Mouse (Mus musculus) ES-Bruce4 (cell line): ENCODE results near the gene Trappc3. TPM values are rescaled to one million over a fixed set of nuclear protein-coding genes. Genes with fewer than 3 reads are reported as not detected.

Experiments used
- H3K27ac ChIP-seq: 2 replicates; pipeline ENCODE4 v1.5.1; 2012; ENCODE audit warnings: low read length, inconsistent platforms; ENCODE audit not compliant: insufficient read depth
- H3K27me3 ChIP-seq: 2 replicates; pipeline ENCODE4 v1.6.1; 2012; ENCODE audit warnings: mild to moderate bottlenecking, low read length, inconsistent platforms; ENCODE audit not compliant: control insufficient read depth, poor library complexity, insufficient read depth, severe bottlenecking
- H3K36me3 ChIP-seq: 2 replicates; pipeline ENCODE4 v1.6.1; 2012; ENCODE audit warnings: inconsistent platforms, mild to moderate bottlenecking, low read length, moderate library complexity; ENCODE audit not compliant: control insufficient read depth, poor library complexity, insufficient read depth, severe bottlenecking
- H3K4me1 ChIP-seq: one replicate; pipeline ENCODE4 v1.8.1; 2011; ENCODE audit warnings: low read length; ENCODE audit not compliant: control insufficient read depth, insufficient read depth
- H3K4me3 ChIP-seq: 2 replicates; pipeline ENCODE4 v1.5.1; 2011; ENCODE audit warnings: low read depth, mild to moderate bottlenecking, low read length
- H3K9ac ChIP-seq: 2 replicates; pipeline ENCODE4 v1.6.1; 2012; ENCODE audit warnings: low read depth, mild to moderate bottlenecking, inconsistent platforms; ENCODE audit not compliant: poor library complexity, severe bottlenecking
- H3K9me3 ChIP-seq: replicated peaks from 2 replicates; pipeline ENCODE4 v1.6.1; 2012; ENCODE audit warnings: mild to moderate bottlenecking, low read length, inconsistent platforms; ENCODE audit not compliant: control insufficient read depth, poor library complexity, insufficient read depth, severe bottlenecking
- CTCF ChIP-seq: IDR thresholded peaks from one replicate; pipeline ENCODE4 v1.8.1; 2011; ENCODE audit warnings: low read depth, low read length
- EP300 ChIP-seq: IDR thresholded peaks from 2 replicates; pipeline ENCODE4 v1.6.1; 2011; ENCODE audit warnings: low read depth, low read length; ENCODE audit not compliant: insufficient read depth
- POLR2A ChIP-seq: IDR thresholded peaks from one replicate; pipeline ENCODE4 v1.8.1; 2011; ENCODE audit warnings: low read length; ENCODE audit not compliant: insufficient read depth
- polyA plus RNA-seq: library from polyadenylated mRNA; stranded (reverse); fragments of >200 nt; gene quantifications from 2 replicates; pipeline ENCODE4 v1.2.4, GENCODE M21; 2011; ENCODE audit warnings: low read depth; ENCODE audit not compliant: missing spikeins, insufficient read depth, insufficient read length

The Trappc3 gene
- polyA plus RNA-seq, 1 experiment, result 62.8 TPM

DNA sequence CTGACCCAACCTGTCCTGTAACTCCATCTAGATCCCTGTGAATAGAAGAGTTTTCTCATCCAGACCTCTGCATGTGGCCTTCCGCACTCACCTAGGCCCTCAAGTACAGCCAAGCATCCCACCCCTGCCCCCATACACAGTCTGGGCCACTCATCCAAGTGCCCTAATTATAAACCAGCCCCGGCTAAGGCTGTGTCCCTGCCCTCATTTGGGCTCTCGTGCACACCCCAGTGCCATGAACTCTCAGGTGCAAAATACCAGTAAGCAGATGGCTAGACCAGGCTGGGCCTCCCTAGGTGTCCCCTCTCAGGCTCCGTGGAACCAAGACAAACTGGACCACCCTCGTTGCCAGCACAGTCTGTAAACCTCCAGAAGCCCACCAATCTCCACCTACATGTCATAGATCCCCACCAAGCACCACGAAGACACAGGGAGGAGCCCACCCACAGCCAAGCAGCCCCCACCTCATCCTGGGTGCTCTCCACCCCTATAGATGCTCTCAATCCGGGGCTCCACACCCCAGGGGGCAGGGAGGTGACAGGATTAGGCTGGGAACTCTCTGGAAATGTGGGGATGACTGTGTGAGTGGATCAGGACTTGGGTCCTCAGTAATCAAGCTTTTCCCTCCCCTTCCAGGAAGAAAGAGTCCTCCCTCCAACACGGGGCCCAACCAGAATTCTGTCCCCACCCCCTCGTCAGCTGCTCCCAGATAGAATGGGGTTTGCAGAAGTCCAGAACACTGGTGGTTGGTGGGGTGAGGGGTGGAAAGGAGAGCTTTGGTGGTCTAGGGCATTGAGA is 7.6 kb upstream of the Trappc3 start:
- H3K4me3 ChIP-seq, result peak overlapping the region; percentile 91
- H3K4me1 ChIP-seq, result peaks cover 16% of the 10 kb centered on the region
- H3K36me3 ChIP-seq, result no peaks in the 10 kb centered on the region
- TF ChIP-seq CTCF (no peak), POLR2A (no peak), EP300 (no peak)
- H3K9ac ChIP-seq, result no peak overlapping the region
- H3K9me3 ChIP-seq, result no peaks in the 10 kb centered on the region
- no peaks in the 10 kb centered on the region for H3K27me3 ChIP-seq
- no peak overlapping the region for H3K27ac ChIP-seq

- H3K9me3 ChIP-seq, result no peaks in the 10 kb centered on the region
- H3K9ac ChIP-seq, result peak overlapping the region; percentile 91
- peak overlapping the region; percentile 91 for H3K4me3 ChIP-seq
- no peak overlapping the region for H3K27ac ChIP-seq
- H3K4me1 ChIP-seq, result peaks cover 16% of the 10 kb centered on the region
- no peaks in the 10 kb centered on the region for H3K36me3 ChIP-seq
- H3K27me3 ChIP-seq, result no peaks in the 10 kb centered on the region
- no peak for TF ChIP-seq POLR2A
- TF ChIP-seq CTCF, result no peak
- TF ChIP-seq EP300, result no peak
Observed at GRCm38 (mm10) chr4:126255113-126256001, 6.8 kb upstream of the Trappc3 start.

DNA sequence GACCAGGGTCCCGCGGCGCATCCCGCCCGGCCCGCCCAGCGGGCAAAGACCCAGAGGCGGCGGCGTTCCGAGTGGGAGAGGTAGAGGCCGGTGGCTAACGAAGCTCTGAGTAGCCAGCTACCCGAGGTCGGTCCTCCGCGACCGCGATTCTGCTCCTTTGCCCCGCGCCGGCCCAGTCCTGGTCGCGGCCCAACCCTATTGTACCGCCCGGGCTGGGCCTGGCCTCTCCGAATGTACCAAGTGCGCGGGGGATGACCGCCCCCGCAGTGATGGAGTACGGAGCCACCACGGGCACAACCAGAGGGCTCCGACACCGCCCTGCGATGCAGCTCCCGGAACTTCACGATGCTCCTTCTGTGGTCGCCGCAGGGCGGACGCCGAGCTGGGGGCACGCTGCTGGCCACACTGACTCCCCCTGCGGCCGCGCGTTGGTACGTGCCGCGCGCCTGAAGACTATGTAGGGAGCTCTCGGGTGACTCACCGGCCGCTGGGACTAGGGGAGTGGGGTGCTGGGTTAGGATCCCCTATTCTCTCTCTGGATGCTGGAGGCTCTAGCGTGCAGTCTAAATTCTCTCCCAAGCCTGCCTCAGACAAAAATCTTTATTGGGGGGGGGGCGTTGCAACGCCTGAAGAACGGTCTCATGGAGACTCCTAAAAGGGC is 5.9 kb upstream of the Trappc3 start, which contains the start of gene Map7d1:
Gene Map7d1 (minus strand): TSS at position 213 of the 661 bp plus-strand sequence.
- Histone ChIP-seq H3K4me3 (peak within 1 kb of the TSS; percentile 91), H3K27ac (no peak within 1 kb of the TSS), H3K4me1 (peaks cover 16% of the 10 kb centered on the region), H3K27me3 (no peaks in the 10 kb centered on the region), H3K9ac (peak within 1 kb of the TSS; percentile 91), H3K36me3 (no peaks in the 10 kb centered on the region), H3K9me3 (no peaks in the 10 kb centered on the region)
- TF ChIP-seq POLR2A (peak; percentile 59), EP300 (no peak)

- Histone ChIP-seq H3K4me3 (peak overlapping the region; percentile 91), H3K4me1 (peaks cover 10% of the 10 kb centered on the region), H3K9me3 (no peaks in the 10 kb centered on the region), H3K36me3 (no peaks in the 10 kb centered on the region), H3K9ac (peak overlapping the region; percentile 91), H3K27me3 (no peaks in the 10 kb centered on the region), H3K27ac (no peak overlapping the region)
- no peak for TF ChIP-seq CTCF
- TF ChIP-seq POLR2A, result no peak
- TF ChIP-seq EP300, result no peak
Observed at GRCm38 (mm10) chr4:126256967-126257881, 4.9 kb upstream of the Trappc3 start.

DNA sequence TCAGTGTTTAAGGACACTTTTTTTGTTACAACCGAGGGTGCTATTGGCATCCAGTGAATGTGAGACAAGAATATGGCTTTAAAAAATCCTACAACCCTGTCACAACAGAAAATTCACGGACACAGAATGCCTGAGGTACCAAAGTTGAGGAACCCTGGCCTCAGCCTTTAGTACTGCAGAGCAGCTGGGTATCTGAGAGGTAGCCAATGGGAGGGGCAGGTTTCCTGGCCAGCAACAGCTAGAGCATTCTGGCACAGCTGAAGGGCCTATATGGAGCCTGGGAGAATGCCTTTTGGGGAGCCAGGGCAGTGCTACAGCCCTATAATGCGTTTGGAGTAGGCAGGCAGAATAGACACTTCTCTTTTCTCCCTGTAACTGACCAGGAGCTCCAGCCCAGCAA is 3.1 kb upstream of the Trappc3 start:
- Histone ChIP-seq H3K9ac (no peak overlapping the region), H3K4me3 (no peak overlapping the region), H3K27ac (no peak overlapping the region)

More for the DNA sequence above, 3.1 kb upstream of the Trappc3 start:
- TF ChIP-seq EP300, result no peak
- TF ChIP-seq CTCF, result no peak
- no peak for TF ChIP-seq POLR2A
- H3K36me3 ChIP-seq, result no peaks in the 10 kb centered on the region
- no peaks in the 10 kb centered on the region for H3K9me3 ChIP-seq
- no peaks in the 10 kb centered on the region for H3K27me3 ChIP-seq
- H3K4me1 ChIP-seq, result peaks cover 8% of the 10 kb centered on the region
